In genomic region chr17:25716711-25717637, GRCm38 (mm10) we compare ENCODE assay signal across 8 mouse cellular contexts. TPM values are rescaled to one million over a fixed set of nuclear protein-coding genes. Genes with fewer than 3 reads are reported as not detected.
DNase-seq lines count a peak whose midpoint lies in the region; ATAC-seq lines count a peak whose summit lies in the region.

TSS of gene Gng13 (plus strand) at chr17:25717171.

- DNase-seq in heart, adult 18-20 months: no peak
- DNase-seq in R1 (ENCODE audit: low read depth, low spot score): peak; percentile 53
- no peak for DNase-seq in layer of hippocampus, postnatal 14 days (ENCODE audit: low spot score in 2 of 2)
- peak; percentile 37 for DNase-seq in midbrain, embryonic 14.5 days
- no peak for DNase-seq in thymus, postnatal 25 days
- no peak for DNase-seq in cerebellum, postnatal 4 days (ENCODE audit: low spot score in 2 of 2)

- ATAC-seq in heart, embryonic 11.5 days (replicated peaks; ENCODE audit: insufficient number of reproducible peaks, low FRiP score, low TSS enrichment): no peak
- ATAC-seq in granulocyte monocyte progenitor cell, adult 5-6 weeks (replicated peaks; ENCODE audit: poor library complexity, severe bottlenecking): 0 out of 2 replicates have a peak, but pooled peaks have one; percentile 25
- ATAC-seq in midbrain, embryonic 14.5 days (ENCODE audit: low FRiP score, low TSS enrichment): no peak

- WGBS in heart, embryonic 11.5 days (ENCODE audit: insufficient replicate concordance): under 1% methylated on average over 45 of the region's 45 CpGs
- WGBS in midbrain, embryonic 14.5 days: 1% methylated on average over 45 of the region's 45 CpGs

- no peaks in the 10 kb centered on the region for H3K9me3 ChIP-seq in heart, embryonic 11.5 days (replicated peaks; ENCODE audit: control insufficient read depth, low read length)
- no peaks in the 10 kb centered on the region for H3K9me3 ChIP-seq in midbrain, embryonic 14.5 days (ENCODE audit: control insufficient read depth, low read length)

- H3K9ac ChIP-seq in heart, embryonic 11.5 days (ENCODE audit: low read depth, low read length): peak within 1 kb of the TSS; percentile 52
- H3K9ac ChIP-seq in midbrain, embryonic 14.5 days (replicated peaks; ENCODE audit: low read length): peak within 1 kb of the TSS; percentile 50

- H3K4me3 ChIP-seq in heart, embryonic 11.5 days (ENCODE audit: low read depth, low read length): peak within 1 kb of the TSS; percentile 45
- peak within 1 kb of the TSS; percentile 36 for H3K4me3 ChIP-seq in midbrain, embryonic 14.5 days (replicated peaks; ENCODE audit: low read depth, low read length)

- H3K27ac ChIP-seq in heart, embryonic 11.5 days (ENCODE audit: low read depth, low read length): no peak within 1 kb of the TSS
- no peak within 1 kb of the TSS for H3K27ac ChIP-seq in midbrain, embryonic 14.5 days (replicated peaks; ENCODE audit: low read depth, low read length)

- H3K4me1 ChIP-seq in heart, embryonic 11.5 days (ENCODE audit: control insufficient read depth, insufficient read depth, low read length): peaks cover 12% of the 10 kb centered on the region; the same call in 1 of the 2 replicates
- H3K4me1 ChIP-seq in midbrain, embryonic 14.5 days (ENCODE audit: control insufficient read depth, insufficient read depth, low read length): no peaks in the 10 kb centered on the region

- H3K36me3 ChIP-seq in heart, embryonic 11.5 days (ENCODE audit: control insufficient read depth, insufficient read depth, low read length): peaks cover 5% of the 10 kb centered on the region; the same call in 1 of the 2 replicates
- H3K36me3 ChIP-seq in midbrain, embryonic 14.5 days (ENCODE audit: control insufficient read depth, insufficient read depth, low read length): no peaks in the 10 kb centered on the region

- peaks cover 36% of the 10 kb centered on the region for H3K27me3 ChIP-seq in heart, embryonic 11.5 days (ENCODE audit: control insufficient read depth, insufficient read depth, low read length)
- peaks cover 25% of the 10 kb centered on the region for H3K27me3 ChIP-seq in midbrain, embryonic 14.5 days (ENCODE audit: control insufficient read depth, insufficient read depth, low read length)

- H3K4me2 ChIP-seq in heart, embryonic 11.5 days: peak within 1 kb of the TSS; percentile 92
- peak within 1 kb of the TSS; percentile 64 for H3K4me2 ChIP-seq in midbrain, embryonic 14.5 days (ENCODE audit: low read length)

RNA-seq across cellular contexts. Expression of gene Gng13, which starts in this region (rescaled TPM):
- polyA plus RNA-seq in heart, embryonic 11.5 days (2014; fragmentation: Nextera tagmentation; extraction: Ambion mirVana): 2.1 and 2.7 TPM in 2 replicates
- total RNA-seq in heart, adult 18-20 months (2021): under 1 TPM in 1 of 2 experiments, not detected in 1; 0.77 TPM
- total RNA-seq in granulocyte monocyte progenitor cell, adult 5-6 weeks (2014; fragmentation: Nextera tagmentation): not detected in 2 replicates
- total RNA-seq in granulocyte monocyte progenitor cell, adult 5-6 weeks (2017): not detected in 2 replicates
- total RNA-seq in layer of hippocampus, postnatal 14 days (2021): 100 to 1,000 TPM in 1 of 2 experiments, 10 to 100 TPM in 1; 78.0 to 103 TPM
- 4.3 and 6.0 TPM in 2 replicates for polyA plus RNA-seq in midbrain, embryonic 14.5 days (2014; fragmentation: Nextera tagmentation; extraction: Ambion mirVana)

Comparison
In these comparisons a context has a peak if more than half of its experiments do, and no peak if none do; other contexts are left out.
1. RNA of gene Gng13 (total RNA-seq): 78.0 to 103 TPM in layer of hippocampus, postnatal 14 days; 0.77 TPM in heart, adult 18-20 months and not detected in granulocyte monocyte progenitor cell, adult 5-6 weeks; every median in the first group is over 10 times any median in the second.
2. Peak in ATAC-seq in granulocyte monocyte progenitor cell, adult 5-6 weeks; RNA of the gene not detected or under 1 TPM.
3. DNase-seq: peak in R1 (single experiment) and midbrain, embryonic 14.5 days (single experiment); none in heart, adult 18-20 months (0 of 2), layer of hippocampus, postnatal 14 days (0 of 2), thymus, postnatal 25 days (single experiment) and cerebellum, postnatal 4 days (0 of 2).